Mouse (Mus musculus): ENCODE measurements around the gene Matn3. TPM values are rescaled to one million over a fixed set of nuclear protein-coding genes. Genes with fewer than 3 reads are reported as not detected.

The Matn3 gene
- polyA plus RNA-seq, 1 experiment from 2014 or later = 1.4 TPM

- peak overlapping the region; percentile 47 for H3K27ac ChIP-seq (replicated peaks; ENCODE audit: low read depth, low read length)
- ATAC-seq (replicated peaks; ENCODE audit: insufficient number of reproducible peaks, low FRiP score, low TSS enrichment, low read depth) (peak; percentile 85), DNase-seq (ENCODE audit: low spot score) (peak; percentile 89)
- peaks cover 5% of the 10 kb centered on the region for H3K4me1 ChIP-seq (ENCODE audit: control insufficient read depth, insufficient read depth, low read length)
- WGBS = 24% methylated on average over 9 of the region's 9 CpGs
- peak overlapping the region; percentile 1; the same call in 1 of the 2 replicates for H3K9ac ChIP-seq (replicated peaks; ENCODE audit: low read length)
- no peaks in the 10 kb centered on the region for H3K27me3 ChIP-seq (ENCODE audit: control insufficient read depth, insufficient read depth, low read length)
- H3K9me3 ChIP-seq (replicated peaks; ENCODE audit: control insufficient read depth, low read length) = no peaks in the 10 kb centered on the region
- H3K4me3 ChIP-seq (ENCODE audit: low read depth, low read length) = no peak overlapping the region
- no peak overlapping the region for H3K4me2 ChIP-seq (ENCODE audit: low read depth, low read length)
- no peaks in the 10 kb centered on the region for H3K36me3 ChIP-seq (replicated peaks; ENCODE audit: control insufficient read depth, insufficient read depth, low read depth, low read length)
These were observed 33.9 kb upstream of the Matn3 start for GRCm38 (mm10) chr12:8913701-8914340.

GRCm38 (mm10) chr12:8916378-8916777, 31.4 kb upstream of the Matn3 start:
- Histone ChIP-seq H3K4me2 (ENCODE audit: low read depth, low read length) (no peak overlapping the region), H3K4me1 (ENCODE audit: control insufficient read depth, insufficient read depth, low read length) (peaks cover 5% of the 10 kb centered on the region), H3K36me3 (replicated peaks; ENCODE audit: control insufficient read depth, insufficient read depth, low read depth, low read length) (no peaks in the 10 kb centered on the region), H3K4me3 (ENCODE audit: low read depth, low read length) (no peak overlapping the region), H3K27me3 (ENCODE audit: control insufficient read depth, insufficient read depth, low read length) (no peaks in the 10 kb centered on the region), H3K9me3 (replicated peaks; ENCODE audit: control insufficient read depth, low read length) (no peaks in the 10 kb centered on the region), H3K27ac (replicated peaks; ENCODE audit: low read depth, low read length) (peak overlapping the region; percentile 36; the same call in 1 of the 2 replicates), H3K9ac (replicated peaks; ENCODE audit: low read length) (no peak overlapping the region; the same call in 1 of the 2 replicates)
- DNase-seq (ENCODE audit: low spot score) (no peak), ATAC-seq (replicated peaks; ENCODE audit: insufficient number of reproducible peaks, low FRiP score, low TSS enrichment, low read depth) (no peak; the same call in 1 of the 2 replicates)
- 50% methylated on average over 5 of the region's 5 CpGs for WGBS

- 96% methylated on average over 3 of the region's 3 CpGs for WGBS
- no peak for ATAC-seq (replicated peaks; ENCODE audit: insufficient number of reproducible peaks, low FRiP score, low TSS enrichment, low read depth)
These were observed 28.5 kb upstream of the Matn3 start for GRCm38 (mm10) chr12:8919231-8919630.

GRCm38 (mm10) chr12:8920996-8921393, 26.7 kb upstream of the Matn3 start:
- Histone ChIP-seq H3K4me1 (ENCODE audit: control insufficient read depth, insufficient read depth, low read length) (no peaks in the 10 kb centered on the region; the same call in 1 of the 2 replicates), H3K4me3 (ENCODE audit: low read depth, low read length) (peak overlapping the region; percentile 77), H3K27ac (replicated peaks; ENCODE audit: low read depth, low read length) (peak overlapping the region; percentile 96), H3K27me3 (ENCODE audit: control insufficient read depth, insufficient read depth, low read length) (no peaks in the 10 kb centered on the region), H3K4me2 (ENCODE audit: low read depth, low read length) (peak overlapping the region; percentile 30), H3K9ac (replicated peaks; ENCODE audit: low read length) (peak overlapping the region; percentile 78), H3K9me3 (replicated peaks; ENCODE audit: control insufficient read depth, low read length) (no peaks in the 10 kb centered on the region), H3K36me3 (replicated peaks; ENCODE audit: control insufficient read depth, insufficient read depth, low read depth, low read length) (no peaks in the 10 kb centered on the region; the same call in 1 of the 2 replicates)
- 35% methylated on average over 1 of the region's 1 CpGs for WGBS
- DNase-seq (ENCODE audit: low spot score) (no peak), ATAC-seq (replicated peaks; ENCODE audit: insufficient number of reproducible peaks, low FRiP score, low TSS enrichment, low read depth) (no peak)

More at GRCm38 (mm10) chr12:8919231-8919630, 28.5 kb upstream of the Matn3 start:
- Histone ChIP-seq H3K27ac (replicated peaks; ENCODE audit: low read depth, low read length) (no peak overlapping the region), H3K4me1 (ENCODE audit: control insufficient read depth, insufficient read depth, low read length) (no peaks in the 10 kb centered on the region; the same call in 1 of the 2 replicates), H3K27me3 (ENCODE audit: control insufficient read depth, insufficient read depth, low read length) (no peaks in the 10 kb centered on the region), H3K4me3 (ENCODE audit: low read depth, low read length) (no peak overlapping the region), H3K4me2 (ENCODE audit: low read depth, low read length) (no peak overlapping the region), H3K36me3 (replicated peaks; ENCODE audit: control insufficient read depth, insufficient read depth, low read depth, low read length) (no peaks in the 10 kb centered on the region), H3K9me3 (replicated peaks; ENCODE audit: control insufficient read depth, low read length) (no peaks in the 10 kb centered on the region), H3K9ac (replicated peaks; ENCODE audit: low read length) (no peak overlapping the region)
- no peak for DNase-seq (ENCODE audit: low spot score)

- H3K27me3 ChIP-seq (ENCODE audit: control insufficient read depth, insufficient read depth, low read length) = no peaks in the 10 kb centered on the region
- peak within 1 kb of the TSS; percentile 96 for H3K27ac ChIP-seq (replicated peaks; ENCODE audit: low read depth, low read length)
- no peaks in the 10 kb centered on the region; the same call in 1 of the 2 replicates for H3K36me3 ChIP-seq (replicated peaks; ENCODE audit: control insufficient read depth, insufficient read depth, low read depth, low read length)
- DNase-seq (ENCODE audit: low spot score) (peak; percentile 98), ATAC-seq (replicated peaks; ENCODE audit: insufficient number of reproducible peaks, low FRiP score, low TSS enrichment, low read depth) (peak; percentile 98)
- H3K4me2 ChIP-seq (ENCODE audit: low read depth, low read length) = peak within 1 kb of the TSS; percentile 57
- no peaks in the 10 kb centered on the region for H3K9me3 ChIP-seq (replicated peaks; ENCODE audit: control insufficient read depth, low read length)
- peak within 1 kb of the TSS; percentile 77 for H3K4me3 ChIP-seq (ENCODE audit: low read depth, low read length)
- H3K9ac ChIP-seq (replicated peaks; ENCODE audit: low read length) = peak within 1 kb of the TSS; percentile 90
- WGBS = under 1% methylated on average over 73 of the region's 73 CpGs
- no peaks in the 10 kb centered on the region; the same call in 1 of the 2 replicates for H3K4me1 ChIP-seq (ENCODE audit: control insufficient read depth, insufficient read depth, low read length)
These were observed 26.0 kb upstream of the Matn3 start, which contains the start of gene Laptm4a for GRCm38 (mm10) chr12:8921394-8922368. Gene Laptm4a (plus strand): TSS chr12:8921664.

GRCm38 (mm10) chr12:8922369-8923124, 25.2 kb upstream of the Matn3 start:
- Histone ChIP-seq H3K4me1 (ENCODE audit: control insufficient read depth, insufficient read depth, low read length) (no peaks in the 10 kb centered on the region; the same call in 1 of the 2 replicates), H3K36me3 (replicated peaks; ENCODE audit: control insufficient read depth, insufficient read depth, low read depth, low read length) (no peaks in the 10 kb centered on the region; the same call in 1 of the 2 replicates), H3K27me3 (ENCODE audit: control insufficient read depth, insufficient read depth, low read length) (no peaks in the 10 kb centered on the region), H3K9me3 (replicated peaks; ENCODE audit: control insufficient read depth, low read length) (no peaks in the 10 kb centered on the region), H3K9ac (replicated peaks; ENCODE audit: low read length) (peak overlapping the region; percentile 90), H3K4me3 (ENCODE audit: low read depth, low read length) (peak overlapping the region; percentile 77), H3K4me2 (ENCODE audit: low read depth, low read length) (peak overlapping the region; percentile 57), H3K27ac (replicated peaks; ENCODE audit: low read depth, low read length) (peak overlapping the region; percentile 96)
- ATAC-seq (replicated peaks; ENCODE audit: insufficient number of reproducible peaks, low FRiP score, low TSS enrichment, low read depth) = no peak
- WGBS = 4% methylated on average over 30 of the region's 30 CpGs
- DNase-seq (ENCODE audit: low spot score) = peak; percentile 28

- peak; percentile 50 for DNase-seq (ENCODE audit: low spot score)
- 29% methylated on average over 5 of the region's 5 CpGs for WGBS
These were observed 24.7 kb upstream of the Matn3 start for GRCm38 (mm10) chr12:8923125-8923410.

More at GRCm38 (mm10) chr12:8923125-8923410, 24.7 kb upstream of the Matn3 start:
- Histone ChIP-seq H3K9me3 (replicated peaks; ENCODE audit: control insufficient read depth, low read length) (no peaks in the 10 kb centered on the region), H3K27me3 (ENCODE audit: control insufficient read depth, insufficient read depth, low read length) (no peaks in the 10 kb centered on the region), H3K36me3 (replicated peaks; ENCODE audit: control insufficient read depth, insufficient read depth, low read depth, low read length) (no peaks in the 10 kb centered on the region; the same call in 1 of the 2 replicates), H3K9ac (replicated peaks; ENCODE audit: low read length) (peak overlapping the region; percentile 90), H3K4me2 (ENCODE audit: low read depth, low read length) (peak overlapping the region; percentile 57), H3K4me1 (ENCODE audit: control insufficient read depth, insufficient read depth, low read length) (no peaks in the 10 kb centered on the region; the same call in 1 of the 2 replicates), H3K4me3 (ENCODE audit: low read depth, low read length) (peak overlapping the region; percentile 77), H3K27ac (replicated peaks; ENCODE audit: low read depth, low read length) (no peak overlapping the region)
- no peak for ATAC-seq (replicated peaks; ENCODE audit: insufficient number of reproducible peaks, low FRiP score, low TSS enrichment, low read depth)

Data from embryonic facial prominence, embryonic 11.5 days (tissue).